Mouse (Mus musculus) cerebellum, adult 18-20 months (tissue): ENCODE data around the gene Gse1.
A peak's percentile ranks its signal among the peaks of the same experiment; 100 is the strongest.
"Not testable (repeated sequence)": the region's sequence is repeated elsewhere in the genome, so short reads cannot be mapped to it uniquely, and the experiment has no call there.

Experiments
- DNase-seq, 2 experiments: peaks; one replicate each; pipeline ENCODE4 v3.0.0; 2021

Gene Gse1

DNA sequence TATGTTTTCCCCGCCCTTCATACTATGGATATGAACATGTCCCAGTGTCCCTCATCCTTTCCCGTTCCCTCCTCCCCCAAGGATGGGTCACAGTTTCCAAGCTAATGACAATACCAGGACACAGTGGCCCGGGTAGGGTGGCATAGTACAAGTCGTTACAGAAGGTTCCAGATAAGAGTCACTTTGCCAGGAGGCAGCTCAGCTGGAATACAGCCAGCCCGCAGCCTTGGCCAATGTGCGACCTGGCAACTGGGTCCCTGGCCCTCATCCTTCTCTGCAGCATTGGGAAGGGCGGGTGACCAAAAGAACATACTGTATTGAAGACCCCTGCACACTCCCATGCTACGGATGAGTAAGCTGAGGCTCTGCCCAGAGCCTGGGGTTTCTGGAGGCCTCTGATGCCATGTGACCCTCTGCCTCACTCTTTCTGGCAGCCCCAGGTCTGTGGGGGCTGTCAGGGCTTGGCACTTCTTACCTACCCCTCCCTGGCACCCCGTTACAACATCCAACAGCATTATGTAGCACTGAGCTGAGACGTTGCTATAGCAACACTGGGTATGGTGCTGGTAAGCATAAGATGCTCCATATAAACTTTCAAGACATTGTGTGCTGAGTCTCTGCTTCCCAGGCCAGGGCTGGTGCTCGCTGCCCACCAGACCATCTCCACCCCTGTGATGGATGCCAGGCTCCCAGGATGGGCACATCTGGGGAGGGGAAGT, 100.9 kb downstream of the Gse1 start:
- no peak for DNase-seq

DNA sequence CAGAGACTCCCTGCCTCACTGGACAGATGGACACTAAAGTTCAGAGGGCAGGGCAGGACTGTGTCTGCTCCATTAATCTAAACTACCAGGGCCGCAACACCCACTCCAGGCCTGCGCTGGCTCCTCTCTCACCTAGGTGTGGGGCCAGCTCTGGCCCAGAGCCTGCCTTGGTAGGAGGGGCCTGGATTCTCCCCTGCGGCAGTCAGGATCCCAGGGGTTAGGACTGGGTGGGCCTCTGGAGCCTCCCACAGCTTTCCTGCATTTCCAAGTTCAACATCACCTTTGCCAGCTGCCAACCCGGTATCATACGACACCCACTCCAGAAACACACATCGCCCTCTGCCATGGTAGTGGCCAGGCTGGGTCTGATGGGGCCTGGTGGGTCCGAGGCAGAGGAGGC, 102.8 kb downstream of the Gse1 start:
- DNase-seq: no peak

DNA sequence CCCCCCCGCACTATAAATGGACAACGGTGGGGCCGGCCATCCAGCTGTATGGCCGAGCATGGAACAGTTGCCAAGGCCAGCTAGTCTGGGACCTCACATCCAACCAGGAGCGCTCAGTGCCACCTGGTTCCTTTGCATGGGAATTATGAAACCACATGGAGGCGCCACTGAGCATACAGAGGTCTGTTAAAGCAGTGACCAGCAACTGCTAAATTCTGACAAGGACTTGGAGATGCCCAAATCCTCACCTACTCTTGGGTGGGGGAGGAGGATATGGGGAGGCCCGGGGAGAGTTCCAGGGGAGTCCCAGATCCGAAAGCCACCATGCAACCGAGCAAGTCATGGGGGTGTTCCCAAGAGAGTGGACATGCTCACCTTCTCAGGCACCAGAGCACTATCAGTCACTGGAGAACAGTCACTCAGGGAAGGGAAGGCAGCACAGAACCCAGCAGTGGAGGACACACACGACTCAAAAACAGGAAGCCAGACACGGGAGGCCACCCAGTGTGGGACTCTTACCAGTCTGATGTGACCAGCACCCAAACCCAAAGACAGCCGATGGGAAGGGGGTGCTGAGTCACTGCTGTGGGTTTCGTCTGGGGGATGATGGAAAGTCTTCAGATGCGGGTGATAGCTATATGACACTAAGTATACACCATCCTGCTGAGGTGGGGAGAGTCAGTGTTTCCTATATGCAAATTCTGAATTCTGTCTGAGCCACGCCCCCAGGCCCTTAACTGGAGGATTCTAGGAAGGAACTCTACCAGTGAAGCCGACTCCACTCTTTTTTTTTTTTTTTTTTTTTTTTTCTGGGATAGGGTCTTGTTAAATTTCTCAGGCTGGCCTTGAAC, 104.3 kb downstream of the Gse1 start:
- peak; percentile 53 to 57 for DNase-seq

DNA sequence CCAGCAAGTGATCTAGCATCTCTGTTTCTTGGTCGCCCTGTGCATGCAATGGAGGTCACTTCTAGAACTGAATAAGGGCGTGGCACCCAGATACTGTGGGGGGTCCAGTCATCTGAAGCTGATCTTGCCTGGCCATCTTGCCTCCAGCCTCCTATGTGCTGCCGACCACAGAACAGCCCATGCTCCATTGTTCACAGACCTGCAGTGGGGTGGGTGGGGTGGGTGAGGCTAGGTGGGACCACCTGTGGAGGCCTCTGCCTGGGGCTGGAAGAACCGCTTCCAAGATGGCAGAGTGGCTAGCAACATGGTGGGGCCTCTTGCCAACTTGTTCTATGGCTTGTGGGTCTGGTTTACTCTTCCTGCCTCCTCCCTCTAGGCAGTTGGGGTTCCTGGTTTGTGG, 105.4 kb downstream of the Gse1 start:
- DNase-seq: no peak

DNA sequence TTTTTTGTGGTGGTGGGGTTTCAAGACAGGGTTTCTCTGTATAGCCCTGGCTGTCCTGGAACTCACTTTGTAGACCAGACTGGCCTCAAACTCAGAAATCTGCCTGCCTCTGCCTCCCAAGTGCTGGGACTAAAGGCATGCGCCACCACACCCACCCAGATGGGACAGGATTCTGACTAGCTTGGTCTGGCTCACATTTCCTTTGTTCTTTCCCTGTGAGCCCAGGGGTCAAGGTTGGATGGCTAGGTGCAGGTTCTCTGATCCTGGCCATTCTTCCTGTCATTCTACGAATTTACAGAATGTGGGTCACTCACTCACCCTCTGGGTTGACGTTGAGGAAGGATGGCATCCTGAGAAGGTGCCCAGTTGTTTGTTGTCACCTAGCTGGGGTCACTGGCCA, 106.0 kb downstream of the Gse1 start:
- not testable (repeated sequence) for DNase-seq

DNA sequence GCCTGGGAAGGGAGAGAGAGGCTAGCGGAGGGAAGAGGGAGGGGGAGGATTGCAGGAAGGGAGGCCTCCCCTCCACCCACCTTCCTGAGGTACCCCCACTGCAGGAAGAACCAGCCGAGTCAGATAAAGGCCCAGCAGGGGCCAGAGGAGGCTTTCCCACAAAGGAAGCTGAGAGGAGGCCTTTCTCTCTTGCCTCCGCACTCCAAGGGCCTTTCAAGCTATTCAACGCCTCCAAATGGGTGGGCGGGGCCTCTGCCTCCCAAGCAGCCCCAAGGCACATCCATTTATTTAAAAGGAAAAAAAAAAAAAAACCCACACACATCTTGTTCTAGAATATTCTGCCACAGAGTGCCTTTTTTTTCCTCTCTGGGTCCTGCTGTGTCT, 106.6 kb downstream of the Gse1 start:
- DNase-seq: peak in 1 of 2 experiments; percentile 23

DNA sequence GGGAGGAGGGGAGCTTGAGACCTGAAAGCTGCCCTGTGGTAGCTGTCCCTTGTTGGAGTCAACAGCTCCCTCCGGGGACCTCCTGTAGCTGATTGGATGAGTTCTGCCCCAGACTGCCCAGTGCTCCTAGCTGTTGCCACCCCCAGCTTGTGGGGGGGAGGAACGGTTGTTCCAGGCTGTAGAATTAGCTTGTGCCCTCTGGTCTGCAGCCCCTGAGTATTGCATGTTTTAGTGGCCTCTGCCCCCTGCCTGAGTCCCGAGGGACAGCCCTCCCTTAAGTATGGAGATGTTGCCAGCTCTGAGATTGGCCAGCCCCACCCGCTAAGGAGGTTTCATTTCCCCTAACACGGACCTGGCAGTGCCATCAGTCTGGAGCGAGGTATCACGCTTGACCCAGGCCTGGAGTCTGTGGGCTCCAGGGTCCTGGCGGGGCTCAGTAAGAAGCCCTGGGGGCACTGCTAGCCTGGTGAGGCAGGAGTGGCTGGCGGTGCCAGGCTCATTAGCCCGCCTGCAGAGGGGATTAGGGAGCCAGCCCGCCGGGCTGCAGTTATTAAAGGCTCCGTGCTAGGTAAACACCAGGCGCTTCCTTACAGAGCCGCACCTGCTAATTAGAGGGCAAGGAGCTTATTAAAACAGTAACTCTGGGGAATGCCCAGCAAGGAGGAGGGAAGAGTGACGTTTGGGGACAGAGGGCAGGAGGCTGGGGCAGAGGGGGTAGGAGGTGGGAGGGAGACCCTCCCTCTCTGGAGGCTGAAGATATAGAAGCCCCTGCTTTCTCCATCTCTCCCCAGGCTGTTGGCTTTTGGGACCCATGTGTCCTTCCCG, 107.2 kb downstream of the Gse1 start:
- DNase-seq: peak; percentile 33 to 55

DNA sequence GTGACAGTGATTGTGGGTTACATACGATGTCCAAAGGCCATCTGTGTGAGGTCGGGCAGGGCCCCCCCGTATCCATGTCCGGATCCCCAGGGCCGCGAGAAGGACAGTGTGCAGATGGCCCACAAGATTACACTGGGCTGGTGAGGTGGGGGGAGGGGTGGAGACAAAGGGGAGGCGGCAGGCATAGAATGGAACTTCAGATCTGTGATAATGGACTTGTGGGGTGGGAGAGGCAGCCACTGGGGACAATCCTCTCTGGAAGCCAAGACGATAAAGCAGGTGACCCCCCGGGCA, 107.8 kb downstream of the Gse1 start:
- DNase-seq: peak; percentile 43 to 49

DNA sequence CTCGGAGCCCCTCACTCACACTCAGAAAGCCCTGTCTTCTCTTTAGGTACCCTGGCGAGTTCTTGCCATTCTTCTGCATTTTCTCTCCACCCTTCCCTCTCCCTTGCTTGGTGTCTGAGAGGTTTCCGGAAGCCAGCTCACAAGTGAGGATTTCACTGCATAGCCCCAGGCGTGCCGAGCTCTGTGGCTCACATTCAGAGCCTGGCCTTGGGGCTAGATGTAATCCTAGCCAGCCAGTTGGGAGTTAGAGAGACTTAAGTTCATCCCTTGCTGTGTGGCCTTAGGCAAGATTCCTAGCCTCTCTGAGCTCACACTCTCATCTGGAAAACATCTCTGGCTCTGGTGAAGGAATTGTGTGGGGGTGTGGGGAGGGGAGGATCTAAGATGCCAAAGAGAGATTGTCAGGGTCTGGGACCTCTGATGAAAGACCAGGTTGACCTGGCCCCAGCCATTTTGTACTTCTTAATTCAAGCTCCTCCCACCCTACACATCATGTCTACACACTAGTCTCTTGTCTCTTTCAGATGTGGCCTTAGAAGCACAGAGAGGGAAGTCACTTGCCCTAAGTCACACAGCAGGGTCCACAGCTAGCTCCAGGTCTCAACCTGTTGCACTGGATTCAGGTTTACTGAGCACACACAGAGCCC, 108.8 kb downstream of the Gse1 start:
- no peak for DNase-seq

DNA sequence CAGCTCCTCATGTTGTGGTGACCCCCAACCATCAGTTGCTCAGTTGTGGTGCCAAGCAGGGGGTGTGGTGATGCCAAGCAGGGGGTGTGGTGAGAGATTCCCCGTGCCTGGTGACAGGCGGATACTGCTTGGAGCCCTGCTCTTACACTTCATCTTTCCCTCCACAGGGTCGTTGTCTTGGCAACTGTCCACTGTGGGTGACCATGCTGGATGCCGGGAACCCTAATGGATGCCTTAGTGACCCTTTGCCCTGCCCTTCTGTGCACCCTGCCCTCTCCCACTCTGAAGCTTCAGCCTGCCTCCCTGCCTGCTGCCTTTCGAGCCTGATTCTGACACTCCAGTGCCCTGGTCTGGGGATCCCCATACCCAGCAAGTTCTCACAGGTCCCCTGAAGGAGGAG, 109.4 kb downstream of the Gse1 start:
- DNase-seq: no peak

DNA sequence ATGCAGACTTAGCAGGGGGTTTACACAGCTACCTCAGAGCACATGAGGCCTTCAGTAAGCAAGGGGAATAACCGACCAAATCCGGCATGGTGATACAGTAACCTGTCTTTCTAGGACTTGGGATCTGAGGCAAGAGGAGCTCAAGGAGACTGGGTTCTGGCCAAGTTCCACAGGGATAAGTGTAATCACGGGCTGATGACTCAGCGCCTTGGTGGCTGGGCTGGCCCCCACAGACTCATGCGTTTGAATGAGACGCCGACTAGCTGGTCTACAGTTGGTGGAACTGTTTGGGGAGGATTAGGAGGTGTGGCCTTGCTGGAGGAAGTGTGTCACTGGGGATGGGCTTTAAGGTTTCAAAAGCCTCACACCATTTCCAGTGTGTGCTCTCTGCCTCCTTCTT, 110.4 kb downstream of the Gse1 start:
- DNase-seq: no peak

DNA sequence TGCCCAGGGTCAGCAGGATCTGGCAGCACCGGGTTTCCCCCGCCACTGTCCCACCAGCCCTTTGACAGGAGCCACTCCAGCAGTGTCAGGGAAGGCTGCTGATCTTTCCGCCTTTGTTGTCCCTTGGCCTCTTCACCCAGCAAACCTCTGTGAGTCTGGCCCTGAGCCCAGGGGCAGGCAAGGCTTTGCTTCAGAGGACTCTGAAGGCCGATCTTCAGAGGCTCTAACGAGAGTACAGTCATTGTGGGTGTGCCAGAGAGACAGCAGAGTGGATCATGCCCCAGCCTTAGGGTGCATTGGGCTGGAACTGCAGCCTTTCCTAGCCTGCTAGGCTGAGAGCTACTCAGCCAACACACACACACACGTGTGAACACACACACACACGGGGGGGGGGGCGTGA, 111.5 kb downstream of the Gse1 start:
- no peak for DNase-seq

DNA sequence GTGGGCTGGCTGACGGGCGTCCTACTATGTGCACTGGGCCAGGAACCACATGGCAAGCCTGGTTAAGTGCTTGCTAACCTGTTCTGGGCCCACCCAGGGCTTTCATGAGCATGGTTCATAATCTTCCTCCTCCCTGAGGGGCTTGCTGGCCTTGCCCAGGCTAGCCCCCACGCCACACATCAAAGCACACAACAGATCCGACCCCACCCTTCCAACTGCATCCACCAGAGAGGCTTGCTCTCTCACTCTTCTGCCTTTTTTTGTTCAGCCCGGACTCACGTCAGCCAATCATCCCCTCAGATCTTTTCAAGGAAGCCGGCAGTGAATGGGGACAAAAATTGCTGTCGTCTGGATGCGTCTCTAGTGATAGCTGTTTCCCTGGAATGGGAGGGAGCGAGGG, 112.9 kb downstream of the Gse1 start:
- DNase-seq: no peak

DNA sequence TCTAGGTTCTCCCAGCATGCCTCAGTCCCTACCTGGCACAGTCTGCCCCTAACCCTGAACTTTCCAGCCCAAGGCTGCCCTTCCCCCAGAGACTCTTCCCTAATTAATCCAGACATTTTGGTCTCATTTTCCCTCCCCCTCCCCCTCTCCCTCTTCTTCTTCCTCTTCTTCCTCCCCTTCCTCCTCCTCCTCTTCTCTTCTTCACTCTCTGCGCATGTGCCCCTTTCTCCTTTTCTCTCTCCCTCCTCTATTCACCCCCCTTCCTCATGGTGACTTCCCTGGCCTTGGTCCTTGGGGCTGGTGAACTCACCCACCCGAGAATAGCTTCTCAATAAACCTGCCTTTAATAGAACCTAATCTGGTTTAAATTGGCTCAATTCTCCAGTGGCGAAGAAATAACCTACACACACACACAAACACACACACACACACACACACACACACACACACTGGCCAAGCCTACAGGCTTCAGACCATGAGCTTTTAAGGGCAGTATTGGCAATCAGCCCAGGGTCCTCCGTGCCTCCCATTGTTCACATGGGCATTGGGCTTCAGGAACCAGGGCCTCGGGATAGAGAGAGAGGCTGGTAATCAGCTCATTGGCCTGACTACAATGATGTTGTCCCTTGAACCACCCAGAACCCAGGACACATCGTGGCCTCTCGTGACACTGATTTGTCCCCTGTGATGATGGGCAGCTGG, 114.7 kb downstream of the Gse1 start:
- no peak for DNase-seq

DNA sequence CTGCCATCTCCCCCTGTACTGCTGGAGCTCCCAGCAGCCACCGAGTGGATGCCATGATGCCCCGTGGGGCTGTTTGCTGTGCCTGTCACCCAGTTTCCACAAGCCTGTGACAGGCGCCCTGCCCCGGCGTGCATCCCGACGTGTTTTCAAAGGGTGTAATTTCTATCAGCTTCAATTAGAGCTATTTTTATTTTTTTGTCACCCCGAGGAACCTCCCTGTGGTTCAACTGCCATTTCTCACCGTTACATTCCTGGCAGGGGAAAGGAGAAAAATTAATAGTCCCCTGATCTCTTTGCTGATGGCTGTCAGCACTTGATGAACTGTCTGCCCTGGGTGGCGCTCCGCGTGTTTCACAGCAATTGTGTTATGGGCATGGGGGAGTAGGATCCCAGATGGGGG, 115.3 kb downstream of the Gse1 start:
- no peak for DNase-seq

DNA sequence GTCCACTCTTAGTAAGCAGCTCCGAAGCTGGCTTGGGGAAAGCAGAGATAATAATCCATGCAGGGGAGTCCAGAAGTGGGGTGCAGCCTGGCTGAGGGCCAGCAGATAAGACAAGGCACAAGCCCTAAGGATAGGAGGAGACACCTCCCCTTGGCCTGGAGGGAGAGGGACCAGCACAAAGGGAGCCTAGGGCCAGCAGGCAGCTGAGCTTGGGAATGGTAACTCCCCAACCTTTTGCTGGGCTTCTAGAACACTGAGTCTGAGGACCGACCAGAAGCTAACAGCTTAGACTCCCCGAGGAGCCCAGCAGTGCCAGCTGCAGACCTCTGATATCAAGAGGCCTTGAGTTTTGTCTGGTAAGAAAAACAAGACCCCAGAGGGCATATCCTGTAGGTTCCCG, 115.9 kb downstream of the Gse1 start:
- no peak for DNase-seq

DNA sequence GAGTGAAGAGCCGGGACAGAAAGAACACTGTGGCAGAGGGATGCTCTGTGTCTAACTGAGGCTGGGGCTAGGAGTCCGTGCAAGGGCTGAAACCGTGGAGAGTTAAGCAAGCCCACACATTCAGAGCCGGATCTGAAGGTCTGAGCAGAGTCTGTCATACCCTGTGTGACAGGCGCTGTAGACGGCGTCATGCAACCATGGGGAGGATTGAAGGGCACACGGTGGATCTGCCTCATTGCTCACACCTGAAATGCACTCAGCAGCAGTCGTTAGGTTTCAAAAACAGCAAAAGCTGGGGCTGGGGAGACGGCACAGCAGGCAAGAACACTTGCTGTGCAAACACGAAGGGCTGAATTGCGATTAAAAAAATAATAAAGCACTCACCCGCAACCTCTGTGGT, 116.3 kb downstream of the Gse1 start:
- DNase-seq: no peak

DNA sequence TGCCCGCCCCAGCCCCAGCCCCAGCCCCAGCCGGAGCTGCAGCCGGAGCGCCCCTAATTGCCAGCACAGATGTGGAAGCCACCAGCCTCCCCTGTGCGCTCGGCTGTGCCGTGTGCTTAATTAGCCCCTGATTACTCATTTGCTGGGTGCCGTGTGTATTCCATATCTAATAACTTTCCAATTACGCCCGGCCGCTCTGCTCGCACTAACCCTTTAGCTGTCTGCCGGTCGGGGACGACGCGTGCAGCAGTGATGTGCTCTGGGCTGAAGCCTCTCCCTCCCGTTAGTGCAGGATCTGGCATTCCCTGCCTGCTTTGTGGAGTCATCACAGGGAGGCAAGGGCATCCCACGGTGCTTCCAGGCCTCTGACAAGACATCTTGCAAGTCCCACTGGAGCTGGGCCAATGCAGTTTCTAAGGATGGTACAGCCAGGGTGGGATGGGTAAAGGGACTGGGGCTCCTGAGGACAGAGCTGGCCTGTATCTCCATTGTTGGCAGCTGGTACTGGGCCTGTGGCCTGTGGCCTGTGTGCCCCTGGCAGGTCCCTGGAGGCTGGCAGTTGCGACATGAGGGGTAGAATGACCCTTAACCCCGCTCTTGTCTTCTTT, 119.6 kb downstream of the Gse1 start:
- no peak for DNase-seq

DNA sequence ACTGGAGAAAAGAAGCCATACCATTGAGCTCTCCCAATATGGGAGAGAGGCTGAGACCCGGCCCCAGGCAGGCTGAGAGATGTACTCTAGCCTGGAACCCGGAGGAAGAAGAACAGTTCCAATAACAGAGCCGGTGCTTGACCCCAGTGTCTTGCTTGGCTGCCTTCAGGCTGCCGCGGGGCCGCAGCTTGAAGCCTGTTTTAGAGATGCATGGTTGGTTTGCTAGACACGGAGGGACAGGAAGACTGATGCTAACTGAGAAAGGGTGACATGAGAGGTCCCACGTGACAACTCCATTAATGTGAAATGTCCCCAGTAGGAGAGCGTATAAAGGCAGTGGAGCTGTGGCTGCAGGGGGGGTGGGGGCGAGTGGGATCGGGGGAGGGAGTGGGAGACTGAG, 120.7 kb downstream of the Gse1 start:
- DNase-seq: no peak

DNA sequence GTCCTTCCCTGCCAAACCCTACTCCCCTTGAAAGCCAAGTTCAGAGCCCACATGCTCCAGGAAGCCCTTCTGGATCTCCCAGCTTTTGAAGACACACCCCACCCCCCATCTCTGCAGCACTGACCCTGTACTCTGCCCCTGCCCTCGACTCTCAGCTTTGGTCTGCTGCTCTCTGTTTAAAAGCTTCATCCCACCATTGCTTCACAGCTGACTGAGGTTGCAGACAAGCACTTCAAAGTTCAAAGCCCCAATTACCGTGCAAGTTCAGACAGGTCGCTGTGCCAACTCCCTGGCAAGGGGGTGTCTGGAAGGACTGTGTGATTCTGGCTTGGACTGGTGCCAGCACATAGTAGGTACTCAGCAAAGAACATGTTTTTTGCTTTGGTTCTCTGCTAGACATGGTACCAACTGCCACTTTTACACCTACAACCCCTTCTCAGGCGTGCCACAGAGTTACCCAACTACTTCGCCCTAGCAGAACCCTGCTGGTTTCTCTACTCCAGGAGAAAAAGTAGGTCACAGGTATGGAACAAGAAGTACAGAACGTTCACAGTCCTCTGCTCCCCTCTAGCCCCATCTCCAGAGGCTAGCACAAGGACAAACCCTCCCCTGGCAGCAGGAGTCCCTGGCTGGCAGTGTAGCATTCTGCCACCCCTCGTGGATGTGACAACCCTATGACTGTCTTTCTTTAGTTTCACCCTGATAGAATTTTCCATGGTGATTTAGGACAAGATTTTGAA, 123.2 kb downstream of the Gse1 start:
- no peak for DNase-seq

DNA sequence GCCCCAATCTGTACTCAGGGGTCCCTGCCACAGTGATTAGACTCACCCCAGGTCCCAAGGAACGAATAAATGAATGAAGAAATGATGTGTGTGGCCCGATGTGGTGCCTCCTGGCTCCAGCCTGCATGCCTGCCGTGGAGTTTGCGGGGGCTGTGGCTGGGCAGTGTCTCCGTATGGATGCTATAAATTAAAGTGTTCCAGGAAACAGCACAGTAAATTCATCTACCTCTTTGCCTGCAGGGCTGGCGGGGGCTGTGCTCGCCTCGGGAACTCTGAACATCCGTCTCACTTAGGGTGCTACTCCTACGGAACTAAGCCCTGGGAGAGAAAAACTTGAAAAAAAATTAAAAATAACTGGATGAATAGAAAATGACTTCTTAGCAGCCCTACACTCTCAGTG, 123.8 kb downstream of the Gse1 start:
- no peak for DNase-seq

DNA sequence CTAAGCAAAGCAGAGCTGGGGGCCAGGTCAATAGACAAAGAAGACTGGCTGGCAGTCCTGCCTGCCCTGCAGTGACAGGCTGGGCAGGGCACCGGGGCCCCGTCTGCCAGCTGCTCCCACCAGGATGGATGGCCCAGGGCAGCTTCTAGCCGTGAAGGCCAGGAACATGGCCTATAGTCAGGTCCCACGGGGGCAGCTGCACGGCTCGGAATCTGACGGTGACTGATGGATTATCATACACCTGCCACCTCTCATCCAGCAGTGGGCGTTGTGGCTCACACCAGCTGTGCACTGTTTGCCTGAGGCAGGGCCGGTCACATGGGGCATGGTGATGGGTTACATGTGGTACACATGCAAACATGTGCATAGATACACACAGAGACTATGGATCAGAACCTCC, 127.8 kb downstream of the Gse1 start:
- DNase-seq: no peak
